Mouse (Mus musculus) mouse embryonic stem cell (cell line): Measurements from ENCODE around the gene Fdx1l.
"Not testable (repeated sequence)": the region's sequence is repeated elsewhere in the genome, so short reads cannot be mapped to it uniquely, and the experiment has no call there.

Source experiments
- in situ Hi-C, 2 experiments: fragments of 300-500 bp; cut with MboI; formaldehyde crosslinking; loops; 1 replicate in 1 of 2; 3 replicates in 1 of 2; pipeline ENCODE4 v1.14.3; 2019 to 2020; ENCODE audit warnings: low sequenced_read_pairs in 2 of 2, low pct_unique_long_range_greater_than_20kb in 1 of 2, mixed read lengths in 1 of 2; ENCODE audit not compliant: unreplicated experiment in 1 of 2

Fdx1l gene

DNA sequence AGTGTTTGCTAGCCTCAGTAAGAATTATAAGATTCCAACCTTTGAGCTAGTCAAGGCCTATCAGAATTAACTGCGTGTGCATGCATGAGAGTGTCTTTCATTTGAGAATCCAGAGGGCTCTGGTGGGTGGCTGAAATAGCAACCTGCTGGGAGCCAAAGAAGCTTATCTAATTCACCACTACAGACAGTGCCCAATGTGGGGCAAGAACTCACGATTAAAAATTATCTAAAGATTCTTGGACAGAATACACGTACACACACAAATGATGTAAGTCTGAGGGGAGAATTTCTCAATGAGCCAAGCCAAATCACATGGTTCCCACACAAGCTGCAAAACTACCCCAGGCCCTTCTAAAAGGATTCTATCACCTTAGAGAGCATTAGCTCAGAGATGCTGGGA is 9.9 kb upstream of the Fdx1l start:
- in situ Hi-C loops, result loop anchor here in 1 of 2 experiments (10.0 kb wide), 1 partner anchor 149 kb away; no protein-coding TSS in a partner anchor

- in situ Hi-C loops, result loop anchor here in 1 of 2 experiments (10.0 kb wide), 1 partner anchor 146 kb away; no protein-coding TSS in a partner anchor
These were observed 7.7 kb upstream of the Fdx1l start for GRCm38 (mm10) chr9:21081127-21081526.

GRCm38 (mm10) chr9:21075625-21076024 is 2.2 kb upstream of the Fdx1l start:
- in situ Hi-C loops, result no loop called here

- in situ Hi-C loops, result no loop called here
These were observed 759 bp upstream of the Fdx1l start for GRCm38 (mm10) chr9:21074173-21074572.

DNA sequence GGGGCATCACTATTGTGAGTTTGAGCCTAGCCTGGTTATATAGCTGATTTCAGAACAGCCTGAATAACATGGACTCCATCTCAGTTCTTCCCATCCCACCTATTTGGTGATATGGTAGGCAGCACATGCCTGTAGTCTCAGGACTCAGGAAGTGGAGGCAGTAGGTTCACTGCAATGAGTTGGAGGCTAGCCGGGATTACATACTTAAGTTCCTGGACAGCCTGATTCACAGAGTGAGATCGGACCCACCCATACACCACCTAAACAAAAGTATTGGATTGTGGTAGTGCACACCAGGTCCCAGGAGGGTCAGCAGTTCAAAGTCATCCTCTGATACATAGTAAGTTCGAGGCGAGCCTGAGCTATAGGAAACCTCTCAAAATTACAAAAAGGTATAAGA is 773 bp downstream of the Fdx1l start:
- in situ Hi-C loops, result no loop called here

- in situ Hi-C loops, result no loop called here
These were observed 6.3 kb downstream of the Fdx1l start, which contains the start of gene Zglp1 for GRCm38 (mm10) chr9:21067006-21067684. TSS of gene Zglp1 (minus strand) at chr9:21067093.

DNA sequence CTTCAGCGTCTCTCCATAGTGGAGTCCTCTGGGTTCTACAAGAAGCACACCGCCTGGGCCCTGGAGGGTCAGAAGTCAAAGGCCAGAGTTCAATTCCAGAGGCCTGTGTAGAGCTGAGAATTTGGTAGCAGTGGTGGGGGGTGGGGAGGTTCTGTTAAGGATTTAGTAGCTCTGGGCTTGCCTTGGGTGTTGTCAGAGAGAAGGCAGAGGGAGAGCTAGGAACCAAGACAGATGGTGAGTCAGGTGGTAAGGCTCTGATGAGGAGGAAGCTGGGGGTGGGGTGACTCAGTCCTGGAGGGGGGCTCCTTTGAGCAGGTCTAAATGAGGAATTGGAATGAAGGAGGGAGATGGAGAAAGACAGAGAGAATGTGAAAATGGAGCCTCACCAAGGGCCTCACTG is 10.5 kb downstream of the Fdx1l start:
- in situ Hi-C loops, result no loop called here

- in situ Hi-C loops, result no loop called here
These were observed 21.8 kb downstream of the Fdx1l start for GRCm38 (mm10) chr9:21051578-21051977.

DNA sequence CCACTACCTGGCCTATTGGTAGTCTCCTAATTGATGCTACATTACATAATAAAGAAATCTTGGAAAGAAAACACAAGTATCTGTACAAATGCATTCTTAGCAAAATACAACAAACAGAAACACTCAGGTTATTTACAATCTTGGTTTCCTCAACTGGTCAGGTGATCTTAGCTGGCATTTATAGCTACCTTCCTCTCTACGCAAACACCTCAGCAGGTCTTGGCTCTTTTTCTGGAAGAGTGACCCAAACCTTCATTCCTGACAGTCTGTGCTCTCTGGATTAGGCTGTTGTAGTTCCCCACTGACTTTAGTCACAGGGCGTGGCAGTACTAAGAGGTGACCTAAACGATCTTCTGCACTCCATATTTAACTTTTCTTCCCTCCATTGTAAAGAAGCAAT is 28.2 kb downstream of the Fdx1l start:
- in situ Hi-C loops, result no loop called here

DNA sequence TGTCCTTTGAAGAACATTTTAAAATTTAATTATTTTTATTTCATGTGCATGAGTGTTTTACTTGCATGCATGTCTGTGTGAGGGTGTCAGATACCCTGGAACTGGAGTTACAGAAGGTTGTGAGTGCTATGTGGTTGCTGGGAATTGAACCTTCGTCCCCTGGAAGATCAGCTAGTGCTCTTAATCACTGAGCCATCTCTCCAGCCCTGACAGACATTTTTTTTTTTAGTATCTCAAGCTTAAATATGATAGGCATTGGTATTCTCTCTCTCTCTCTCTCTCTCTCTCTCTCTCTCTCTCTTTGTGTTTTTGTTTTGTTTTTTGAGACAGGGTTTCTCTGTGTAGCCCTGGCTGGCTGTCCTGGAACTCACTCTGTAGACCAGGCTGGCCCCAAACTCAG is 28.6 kb downstream of the Fdx1l start:
- in situ Hi-C loops, result not testable (repeated sequence)

DNA sequence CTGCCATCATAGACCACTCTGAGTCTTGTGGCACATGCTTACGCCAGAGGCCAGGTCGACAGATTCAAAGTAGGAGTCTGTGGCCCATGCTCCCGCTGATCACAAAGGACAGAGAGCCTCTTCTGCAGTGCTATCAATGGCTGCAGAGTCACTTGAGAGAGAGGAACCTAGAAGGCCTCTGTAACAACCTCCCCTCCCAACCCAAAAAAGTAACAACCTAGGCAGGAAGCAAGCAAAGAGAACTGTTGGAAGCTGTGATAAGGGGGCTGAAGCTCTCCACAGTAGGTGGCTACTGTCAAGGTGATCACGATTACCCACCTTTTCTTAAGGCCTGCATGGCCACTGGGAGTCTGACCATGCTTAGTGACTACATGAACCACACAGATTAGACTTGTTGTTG is 29.9 kb downstream of the Fdx1l start:
- in situ Hi-C loops, result no loop called here

- in situ Hi-C loops, result no loop called here
These were observed 32.1 kb downstream of the Fdx1l start for GRCm38 (mm10) chr9:21041308-21041707.

DNA sequence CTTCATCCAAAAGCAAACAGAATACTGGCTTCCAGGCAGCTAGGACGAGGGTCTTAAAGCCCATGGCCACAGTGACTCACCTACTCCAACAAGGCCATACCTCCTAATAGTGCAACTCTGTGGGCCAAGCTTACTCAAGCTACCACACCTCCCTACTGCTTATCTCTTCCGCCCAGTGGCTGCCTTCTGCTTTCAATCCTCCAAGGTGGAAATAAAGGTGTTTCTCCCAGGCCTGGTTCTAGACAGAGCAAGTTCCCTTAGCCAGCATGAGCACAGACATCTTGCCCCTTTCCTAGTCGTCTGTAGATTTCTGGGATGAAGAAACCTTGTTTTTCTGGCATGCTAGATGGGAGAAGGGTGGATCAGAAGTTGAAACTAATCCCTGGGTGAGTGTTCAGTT is 33.6 kb downstream of the Fdx1l start:
- in situ Hi-C loops, result no loop called here

DNA sequence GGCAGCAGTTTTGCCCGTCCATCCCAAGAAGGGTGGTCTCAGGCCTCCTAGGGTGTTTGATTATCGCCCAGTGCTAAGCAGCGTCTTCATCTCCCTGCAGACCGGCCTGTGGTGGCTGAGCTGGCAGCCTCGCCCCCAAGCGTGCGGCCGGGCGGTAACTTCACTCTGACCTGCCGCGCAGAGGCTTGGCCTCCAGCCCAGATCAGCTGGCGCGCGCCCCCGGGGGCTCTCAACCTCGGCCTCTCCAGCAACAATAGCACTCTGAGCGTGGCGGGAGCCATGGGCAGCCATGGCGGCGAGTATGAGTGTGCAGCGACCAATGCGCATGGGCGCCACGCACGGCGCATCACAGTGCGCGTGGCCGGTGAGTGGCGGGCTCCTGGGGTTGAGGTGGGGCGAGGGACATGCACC is 35.9 kb downstream of the Fdx1l start:
- in situ Hi-C loops, result no loop called here

- in situ Hi-C loops, result no loop called here
These were observed 36.7 kb downstream of the Fdx1l start for GRCm38 (mm10) chr9:21036666-21037065.

- in situ Hi-C loops, result no loop called here
These were observed 37.3 kb downstream of the Fdx1l start for GRCm38 (mm10) chr9:21036161-21036560.

DNA sequence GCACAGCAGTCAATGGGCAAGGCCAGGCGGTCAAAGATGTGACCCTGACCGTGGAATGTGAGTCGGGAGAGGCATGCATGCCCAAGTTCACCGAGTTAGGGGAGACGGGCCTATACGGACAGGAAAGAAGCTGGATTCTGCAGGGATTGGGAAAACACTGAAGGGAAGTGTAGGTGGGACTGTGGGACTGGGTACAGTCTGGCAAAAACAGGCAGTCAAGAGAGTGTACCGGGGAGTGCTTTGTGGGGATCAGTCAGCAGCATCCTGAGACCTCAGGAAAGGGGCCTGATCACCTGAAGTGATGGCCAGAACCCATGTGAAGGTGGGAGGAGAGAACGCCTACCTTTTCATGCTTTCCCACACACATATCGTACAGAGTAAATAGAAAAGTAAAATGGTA is 37.8 kb downstream of the Fdx1l start:
- in situ Hi-C loops, result no loop called here

DNA sequence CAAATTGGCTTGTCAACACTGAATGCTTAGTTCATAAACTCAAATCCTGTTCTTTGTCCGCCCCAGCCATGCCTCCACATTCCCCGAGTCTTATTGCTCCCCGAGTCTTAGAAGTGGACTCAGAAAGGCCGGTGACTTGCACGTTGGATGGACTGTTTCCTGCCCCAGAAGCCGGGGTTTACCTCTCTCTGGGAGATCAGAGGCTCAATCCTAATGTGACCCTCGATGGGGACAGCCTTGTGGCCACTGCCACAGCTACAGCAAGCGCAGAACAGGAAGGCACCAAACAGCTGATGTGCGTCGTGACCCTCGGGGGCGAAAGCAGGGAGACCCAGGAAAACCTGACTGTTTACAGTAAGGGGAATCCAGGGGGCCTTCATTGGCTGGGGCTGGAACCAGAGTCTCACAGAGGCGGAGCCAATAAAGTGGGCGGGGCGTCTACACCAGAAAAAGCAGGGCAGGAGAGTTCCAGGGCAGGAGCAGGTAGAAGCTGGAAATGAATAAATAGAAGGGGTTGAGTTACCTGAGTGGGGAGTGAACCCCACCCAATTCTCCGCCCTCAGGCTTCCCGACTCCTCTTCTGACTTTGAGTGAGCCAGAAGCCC is 38.8 kb downstream of the Fdx1l start:
- in situ Hi-C loops, result no loop called here

GRCm38 (mm10) chr9:21033136-21033535 is 40.3 kb downstream of the Fdx1l start:
- in situ Hi-C loops, result no loop called here

DNA sequence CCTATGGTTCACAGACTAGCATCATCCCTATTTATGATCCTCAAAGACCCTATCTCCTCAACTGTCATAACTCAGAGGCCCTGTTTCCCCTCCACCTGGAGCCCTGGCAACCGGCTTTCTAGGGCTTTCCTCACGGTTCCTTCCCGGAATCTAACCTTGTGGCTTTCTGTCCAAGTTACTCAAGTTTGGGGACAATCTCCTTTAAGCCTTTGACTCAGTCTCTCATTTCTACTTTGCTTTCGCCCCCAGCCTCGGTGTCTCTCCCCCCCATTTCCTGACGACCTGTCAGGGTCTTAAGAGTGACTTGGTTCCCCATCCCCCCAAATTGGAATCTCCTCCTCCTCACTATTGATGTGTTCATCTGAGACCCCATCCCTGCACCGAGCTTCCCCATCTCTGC is 40.9 kb downstream of the Fdx1l start:
- in situ Hi-C loops, result no loop called here
